Mouse (Mus musculus) cerebellum, postnatal 36 days (tissue): ENCODE data around the gene Sigirr.

Experiments
- DNase-seq, 2 experiments: peaks; one replicate each; pipeline ENCODE4 v3.0.0; 2021 to 2022; ENCODE audit warnings: mixed read lengths in 2 of 2

The Sigirr gene

GRCm38 (mm10) chr7:141059929-141060328, 40.4 kb downstream of the Sigirr start:
- DNase-seq, result no peak

- DNase-seq, result no peak
Observed at GRCm38 (mm10) chr7:141058601-141059341, 41.6 kb downstream of the Sigirr start.

- DNase-seq, result no peak
Observed at GRCm38 (mm10) chr7:141057541-141057940, 42.8 kb downstream of the Sigirr start.

- no peak for DNase-seq
Observed at GRCm38 (mm10) chr7:141056976-141057375, 43.4 kb downstream of the Sigirr start.

GRCm38 (mm10) chr7:141055785-141056184, 44.6 kb downstream of the Sigirr start:
- DNase-seq, result no peak

- no peak for DNase-seq
Observed at GRCm38 (mm10) chr7:141052421-141052820, 48.0 kb downstream of the Sigirr start.

GRCm38 (mm10) chr7:141052016-141052415, 48.4 kb downstream of the Sigirr start:
- DNase-seq, result no peak

GRCm38 (mm10) chr7:141051060-141051685, 49.2 kb downstream of the Sigirr start:
- DNase-seq, result no peak

GRCm38 (mm10) chr7:141049326-141049725, 51.0 kb downstream of the Sigirr start:
- DNase-seq, result no peak

- DNase-seq, result peak; percentile 91
Observed at GRCm38 (mm10) chr7:141048226-141049218, 51.9 kb downstream of the Sigirr start.

GRCm38 (mm10) chr7:141047581-141048225, 52.7 kb downstream of the Sigirr start:
- peak; percentile 49 to 56 for DNase-seq

GRCm38 (mm10) chr7:141046931-141047580, 53.3 kb downstream of the Sigirr start:
- DNase-seq, result no peak

- no peak for DNase-seq
Observed at GRCm38 (mm10) chr7:141042539-141042938, 57.8 kb downstream of the Sigirr start.

GRCm38 (mm10) chr7:141041661-141042060, 58.7 kb downstream of the Sigirr start:
- DNase-seq, result peak; percentile 49 to 62
